Mouse (Mus musculus) retina, postnatal 1 day (tissue): Measurements from ENCODE around the gene Olfr1229.

ENCODE experiments used
- DNase-seq: peaks from one replicate; pipeline ENCODE4 v3.0.0-alpha.2; 2012

The Olfr1229 gene

DNA sequence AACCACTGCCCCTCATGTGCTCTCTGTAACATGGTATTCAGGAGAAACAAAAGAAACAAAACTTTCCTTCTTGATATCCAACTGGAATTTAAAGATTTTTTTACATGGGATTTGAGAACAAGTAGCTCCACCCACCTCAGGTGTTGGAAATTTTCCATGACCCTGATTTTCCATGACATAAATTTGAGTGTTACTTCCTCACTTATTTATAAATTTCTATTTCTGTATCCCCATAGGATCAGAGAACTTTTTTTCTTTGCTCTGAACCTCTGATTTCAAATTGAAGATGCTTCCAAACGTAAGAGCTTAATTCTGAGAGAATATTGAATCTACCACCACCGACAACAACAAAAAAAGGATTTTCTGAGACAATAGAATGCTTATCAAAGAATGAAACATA lies at the start of gene Olfr1229:
Olfr1229 (minus strand) TSS at position 101 of the 400 bp plus-strand sequence.
- DNase-seq, result no peak

DNA sequence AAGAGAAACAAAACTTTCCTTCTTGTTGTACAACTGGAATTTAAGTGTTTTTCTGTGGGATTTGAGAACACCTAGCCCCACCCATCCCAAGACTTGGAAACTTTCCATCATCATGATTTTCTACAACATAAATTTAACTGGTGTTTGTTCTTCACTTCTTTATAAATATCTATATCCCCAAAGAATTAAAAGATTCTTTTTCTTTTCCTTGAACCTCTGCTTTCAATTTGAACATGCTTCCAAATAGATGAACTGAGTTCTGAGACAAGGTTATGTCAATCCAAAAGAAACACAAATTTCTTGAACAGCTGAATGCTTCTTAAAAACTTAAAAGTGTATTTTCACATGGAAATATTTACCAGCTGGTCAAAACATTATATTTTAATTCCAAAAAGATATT lies 41.8 kb upstream of the Olfr1229 start, which contains the start of gene Olfr1232:
Olfr1232 (minus strand) TSS at position 101 of the 400 bp plus-strand sequence.
- DNase-seq, result no peak

DNA sequence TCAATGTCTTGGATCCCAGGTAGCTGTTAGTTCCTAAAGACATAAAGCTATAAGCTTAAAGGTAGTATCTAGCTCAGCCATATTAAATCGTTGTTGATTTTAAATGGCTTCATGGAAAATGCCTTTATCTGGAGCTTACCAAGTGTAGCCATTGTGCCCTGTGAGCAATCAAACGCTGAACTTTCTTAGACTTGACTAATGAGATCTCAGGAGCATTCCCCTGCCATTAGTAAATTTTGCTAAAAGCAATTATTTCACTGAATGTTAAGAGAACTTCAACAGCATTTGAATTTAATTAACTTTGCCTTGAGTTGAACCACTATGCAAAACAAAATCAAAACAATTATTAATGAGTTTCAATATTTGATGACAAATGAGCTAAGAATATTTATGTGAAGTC lies 19.2 kb upstream of the Olfr1229 start, which contains the start of gene Olfr1231:
Olfr1231 (minus strand) TSS at position 101 of the 400 bp plus-strand sequence.
- DNase-seq, result no peak

DNA sequence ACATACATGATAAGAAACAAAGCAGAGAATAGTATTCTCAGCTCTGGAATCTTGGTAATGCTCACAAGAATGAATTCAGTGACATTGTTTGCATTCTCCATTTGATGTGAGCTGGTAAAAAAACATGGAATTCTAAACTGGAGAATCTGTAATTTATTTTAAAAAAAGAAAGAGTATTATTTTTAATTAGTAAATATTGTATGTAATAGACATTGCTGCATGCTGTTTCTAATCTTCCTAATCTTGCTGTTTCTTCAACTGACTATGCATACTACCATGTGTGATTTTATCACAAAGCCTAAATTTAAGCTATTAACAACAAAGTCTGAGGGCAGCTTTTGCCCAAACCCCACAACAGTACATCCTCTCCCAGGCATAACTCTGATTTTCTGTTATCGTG lies 9.4 kb upstream of the Olfr1229 start, which contains the start of gene Olfr1230:
Olfr1230 (minus strand) TSS at position 101 of the 400 bp plus-strand sequence.
- DNase-seq, result no peak

DNA sequence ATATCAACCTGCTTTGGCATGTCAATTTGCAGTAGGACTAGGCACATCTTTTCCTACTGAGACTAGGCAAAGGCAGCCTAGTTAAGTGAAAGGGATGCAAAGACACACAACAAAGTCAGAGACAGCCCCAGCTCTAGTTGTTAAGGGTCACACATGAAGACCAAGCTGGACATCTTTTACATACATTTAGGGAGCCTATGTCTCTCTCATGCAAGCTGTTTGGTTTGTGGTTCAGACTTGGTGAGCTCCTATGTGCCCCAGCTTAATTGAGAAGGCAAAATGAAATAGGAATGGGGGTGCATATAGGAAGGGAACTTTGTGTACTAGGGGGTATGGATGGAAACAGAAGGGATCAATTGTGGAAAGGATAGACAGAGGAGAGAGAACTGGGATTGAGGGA lies 33.9 kb downstream of the Olfr1229 start, which contains the start of gene Olfr1228:
Olfr1228 (minus strand) TSS at position 101 of the 400 bp plus-strand sequence.
- DNase-seq, result no peak
